Mouse (Mus musculus): ENCODE measurements at regions not wholly inside any gene's neighbourhood (a gene's known extent, or its start where the extent isn't known, plus 50 kb on each side); places are given as distances from the start of the nearest gene placed in this dataset.

GRCm38 (mm10) chr8:35917573-35917972, 152.0 kb downstream of the Gm19410 start:
- TF ChIP-seq POLR2A (IDR thresholded peaks at IDR 0.05; ENCODE audit: low read depth, low read length) (no peak), CTCF (IDR thresholded peaks at IDR 0.05; ENCODE audit: extremely low read depth, insufficient read depth, insufficient read length, insufficient replicate concordance) (no peak)

Data from spleen, adult 2 months (tissue).